Mouse (Mus musculus) fibroblast of lung, adult 2 months (primary cell): ENCODE results near the gene Ntn4.

Experiments
- DNase-seq: peaks from one replicate; pipeline ENCODE4 v3.0.0-alpha.2; 2011; ENCODE audit warnings: low read depth

Ntn4 gene

DNA sequence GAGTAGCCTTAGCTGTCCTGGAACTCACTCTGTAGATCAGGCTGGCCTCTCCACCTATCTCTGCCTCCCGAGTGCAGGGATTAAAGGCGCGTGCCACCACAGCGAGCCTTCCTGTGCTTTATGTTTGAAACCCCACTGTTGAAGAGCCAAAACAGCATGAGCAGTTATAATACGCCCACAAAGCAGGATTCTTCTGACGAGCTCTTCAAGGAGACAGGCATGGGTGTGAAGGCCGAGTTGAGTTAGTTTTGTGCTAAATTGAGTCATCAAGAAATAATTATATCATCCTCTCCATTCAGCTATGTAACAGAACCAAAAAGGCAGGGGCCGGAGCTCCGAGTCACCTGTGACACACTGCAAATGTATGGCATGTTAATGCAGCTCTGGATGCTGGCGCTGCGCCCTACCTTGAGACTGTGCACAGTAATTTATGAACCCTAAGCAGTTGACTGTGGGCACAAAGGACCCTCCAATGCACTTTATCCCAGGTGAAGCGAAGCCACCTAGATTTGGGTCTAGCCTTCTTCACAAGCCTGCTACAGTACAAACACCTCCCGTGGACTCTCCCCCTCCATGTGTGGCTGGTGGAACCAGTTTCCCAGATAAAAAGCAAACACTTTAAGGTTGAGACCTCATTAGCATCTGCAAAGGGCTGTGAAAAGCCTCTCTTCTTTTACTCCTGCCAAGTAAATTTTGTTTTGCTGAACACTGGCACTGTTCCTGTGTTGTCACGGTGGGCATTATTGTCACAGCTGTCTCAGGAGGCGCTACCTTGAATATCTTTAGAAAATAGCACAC lies 142.9 kb downstream of the Ntn4 start:
- no peak for DNase-seq
